Mouse (Mus musculus) heart, embryonic 11.5 days (tissue): ENCODE results near the gene Dock6. TPM values are rescaled to one million over a fixed set of nuclear protein-coding genes. Genes with fewer than 3 reads are reported as not detected.
"Not testable (repeated sequence)": the region's sequence is repeated elsewhere in the genome, so short reads cannot be mapped to it uniquely, and the experiment has no call there.

Experiments used
- ATAC-seq: fragments of 200-750 bp; cut with Nextera tagmentation; replicated peaks from 2 replicates; pipeline ENCODE4 v1.8.0; 2017; ENCODE audit warnings: moderate library complexity; ENCODE audit not compliant: insufficient number of reproducible peaks, low FRiP score, low TSS enrichment
- H3K27ac ChIP-seq: fragments of 300-500 bp; sonication (generic); 2 replicates; pipeline ENCODE4 v1.5.1; 2014; ENCODE audit warnings: mild to moderate bottlenecking, low read depth, low read length
- H3K27me3 ChIP-seq: fragments of 300-500 bp; sonication (generic); 2 replicates; pipeline ENCODE4 v1.6.1; 2014; ENCODE audit warnings: mild to moderate bottlenecking, low read length, mixed read lengths; ENCODE audit not compliant: control insufficient read depth, insufficient read depth
- H3K36me3 ChIP-seq: fragments of 300-500 bp; sonication (generic); 2 replicates; pipeline ENCODE4 v1.6.1; 2014; ENCODE audit warnings: mild to moderate bottlenecking, low read length, moderate library complexity, mixed read lengths; ENCODE audit not compliant: control insufficient read depth, insufficient read depth
- H3K4me1 ChIP-seq: fragments of 300-500 bp; sonication (generic); 2 replicates; pipeline ENCODE4 v1.6.1; 2014; ENCODE audit warnings: low read length; ENCODE audit not compliant: control insufficient read depth, insufficient read depth
- H3K4me2 ChIP-seq: fragments of 300-500 bp; sonication (generic); 2 replicates; pipeline ENCODE4 v1.6.1; 2014; ENCODE audit warnings: mild to moderate bottlenecking, moderate library complexity
- H3K4me3 ChIP-seq: fragments of 300-500 bp; sonication (generic); 2 replicates; pipeline ENCODE4 v1.5.1; 2014; ENCODE audit warnings: low read depth, low read length
- H3K9ac ChIP-seq: fragments of 300-500 bp; sonication (generic); 2 replicates; pipeline ENCODE4 v1.6.1; 2014; ENCODE audit warnings: mild to moderate bottlenecking, low read depth, low read length, moderate library complexity
- H3K9me3 ChIP-seq: fragments of 300-500 bp; sonication (generic); replicated peaks from 2 replicates; pipeline ENCODE4 v1.6.1; 2016; ENCODE audit warnings: low read length; ENCODE audit not compliant: control insufficient read depth
- WGBS: fragments of 180-500 bp; shearing (Covaris S2); extraction: QIAGEN DNeasy Blood & Tissue Kit; methylation state at CpG from one replicate; pipeline ENCODE4 v1.1.7; 2014; ENCODE audit not compliant: insufficient replicate concordance; 5-methylcytosine and 5-hydroxymethylcytosine counted together
- polyA plus RNA-seq: library from polyadenylated mRNA; unstranded; fragments of >200 nt; fragmentation: Nextera tagmentation; extraction: Ambion mirVana; gene quantifications from 2 replicates; pipeline ENCODE4 v1.2.1, GENCODE M21; 2014

The Dock6 gene
- polyA plus RNA-seq, 1 experiment from 2014 or later: 50.1 TPM

DNA sequence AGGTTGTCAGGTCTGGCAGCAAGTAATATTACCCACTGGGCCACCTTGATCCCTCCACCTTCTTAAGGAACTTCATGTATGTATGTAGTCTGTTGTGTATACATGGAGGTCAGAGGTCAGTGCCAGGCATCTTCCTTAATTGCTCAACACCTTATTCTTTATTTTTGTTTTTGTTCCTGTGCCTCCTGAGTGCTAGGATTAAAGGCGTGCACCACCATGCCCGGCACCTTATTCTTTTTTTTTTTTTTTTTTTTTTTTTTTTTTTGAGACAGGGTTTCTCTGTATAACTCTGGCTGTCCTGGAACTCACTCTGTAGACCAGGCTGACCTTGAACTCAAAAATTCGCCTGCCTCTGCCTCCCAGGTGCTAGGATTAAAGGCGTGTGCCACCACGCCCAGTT, 79.0 kb downstream of the Dock6 start:
- not testable (repeated sequence) for ATAC-seq, H3K9ac ChIP-seq, H3K9me3 ChIP-seq, H3K27me3 ChIP-seq, H3K4me2 ChIP-seq, H3K4me3 ChIP-seq, H3K27ac ChIP-seq
- peaks cover 16% of the 10 kb centered on the region for H3K4me1 ChIP-seq
- peaks cover 55% of the 10 kb centered on the region for H3K36me3 ChIP-seq
- WGBS: 74% methylated on average over 5 of the region's 5 CpGs

DNA sequence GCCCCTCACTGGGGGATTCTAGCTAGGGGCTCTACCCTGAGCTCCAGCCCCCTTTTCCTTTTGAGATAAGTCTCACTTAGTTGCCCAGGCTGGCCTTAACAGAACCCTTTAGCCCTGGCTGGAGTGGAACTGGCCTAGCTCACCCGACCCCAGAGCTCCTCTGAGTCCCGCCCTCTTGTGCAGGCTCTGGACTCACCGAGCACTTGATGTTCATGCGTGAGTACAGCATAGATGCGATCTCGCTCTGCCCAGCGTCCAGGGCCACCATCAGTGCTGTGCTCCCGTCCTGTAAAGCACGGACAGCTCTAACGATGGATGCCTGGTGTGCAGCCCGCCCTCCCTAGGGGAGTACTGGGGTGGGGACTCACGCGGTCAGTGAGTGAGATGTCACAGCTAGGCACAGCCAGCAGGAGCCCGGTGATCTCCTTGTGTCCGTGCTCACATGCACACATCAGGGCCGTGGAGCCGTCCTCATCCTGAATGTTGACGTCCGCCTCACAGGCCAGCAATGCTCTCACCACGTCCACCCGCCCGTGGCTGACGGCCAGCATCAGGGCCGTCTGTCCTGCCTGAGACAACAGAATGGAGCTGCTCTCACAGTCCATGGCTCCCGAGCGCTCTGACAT, 82.8 kb downstream of the Dock6 start:
- Histone ChIP-seq H3K36me3 (peaks cover 37% of the 10 kb centered on the region), H3K9me3 (no peaks in the 10 kb centered on the region), H3K4me2 (no peak overlapping the region), H3K4me3 (no peak overlapping the region), H3K4me1 (peaks cover 19% of the 10 kb centered on the region), H3K27me3 (no peaks in the 10 kb centered on the region), H3K9ac (0 out of 2 replicates have a peak overlapping the region, but pooled peaks have one; percentile 43), H3K27ac (peak overlapping the region; percentile 72)
- ATAC-seq: no peak
- 54% methylated on average over 26 of the region's 26 CpGs for WGBS

DNA sequence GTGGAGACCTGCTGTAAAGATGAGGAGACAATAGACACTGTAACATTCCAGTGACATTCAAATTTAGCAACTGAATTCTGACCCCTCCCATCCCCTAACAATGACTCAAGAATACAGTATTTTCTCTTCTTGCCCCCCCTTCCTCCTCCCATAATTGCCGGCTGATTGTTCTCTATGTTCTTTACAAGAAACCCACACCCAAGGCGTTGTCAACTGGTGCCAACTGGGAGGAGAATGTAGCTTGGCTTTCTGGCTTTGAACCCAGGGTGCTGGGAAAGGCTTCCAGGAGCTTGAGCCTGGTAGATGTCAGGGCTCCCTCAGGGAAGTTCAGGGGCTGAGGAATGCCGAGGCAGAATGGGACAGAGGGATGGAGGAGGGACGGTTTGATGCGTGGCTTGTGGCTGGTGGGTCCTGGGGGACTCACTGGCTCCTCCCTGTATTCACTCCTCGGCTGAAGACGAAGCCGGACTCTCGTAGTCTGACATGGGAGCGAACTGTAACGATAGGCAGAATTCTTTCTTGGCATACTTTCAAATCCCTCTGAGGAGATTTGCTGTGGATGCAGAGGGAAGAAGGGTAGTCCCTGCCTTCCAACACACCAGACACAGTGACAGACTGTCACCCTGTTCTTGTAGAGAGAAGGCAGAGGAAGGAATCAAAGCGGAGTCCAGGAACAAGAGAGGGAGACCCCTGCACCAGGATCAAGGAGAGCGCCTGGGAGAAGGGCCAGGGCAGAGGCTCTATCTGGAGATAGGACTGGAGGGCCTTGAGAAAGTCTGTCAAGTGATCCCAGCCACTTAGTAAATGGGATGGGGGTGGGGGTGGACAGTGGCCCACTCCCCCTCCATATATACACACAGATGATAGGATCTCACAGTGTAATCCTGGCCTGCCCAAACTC, 83.7 kb downstream of the Dock6 start:
- Histone ChIP-seq H3K27ac (peak overlapping the region; percentile 72), H3K4me2 (no peak overlapping the region), H3K9ac (peak overlapping the region; percentile 53), H3K4me3 (no peak overlapping the region), H3K36me3 (peaks cover 28% of the 10 kb centered on the region), H3K4me1 (peaks cover 23% of the 10 kb centered on the region), H3K9me3 (no peaks in the 10 kb centered on the region), H3K27me3 (no peaks in the 10 kb centered on the region)
- WGBS: 35% methylated on average over 13 of the region's 13 CpGs
- ATAC-seq: no peak

DNA sequence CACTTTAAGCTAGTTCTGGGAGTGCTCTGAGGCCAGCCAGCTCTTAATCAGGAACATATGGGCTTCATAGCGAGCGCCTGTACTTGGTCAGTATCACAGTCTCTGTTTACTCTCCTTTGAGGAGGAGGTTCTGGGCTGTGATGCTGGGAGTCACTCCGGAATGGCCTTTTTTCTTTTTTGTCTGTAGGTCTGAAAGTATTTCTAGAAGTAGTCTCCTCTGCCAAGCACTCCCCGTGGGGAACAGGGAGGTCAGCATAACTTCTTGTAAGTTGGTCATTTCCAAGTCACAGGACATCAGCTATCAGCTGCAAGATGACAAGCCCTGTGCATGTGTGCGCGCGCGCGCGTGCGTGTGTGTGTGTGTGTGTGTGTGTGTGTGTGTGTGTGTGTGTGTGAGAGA, 84.5 kb downstream of the Dock6 start:
- WGBS: 55% methylated on average over 11 of the region's 11 CpGs
- ATAC-seq: no peak
- peak overlapping the region; percentile 72; the same call in 1 of the 2 replicates for H3K27ac ChIP-seq
- H3K9me3 ChIP-seq: no peaks in the 10 kb centered on the region
- no peak overlapping the region for H3K4me3 ChIP-seq
- H3K4me2 ChIP-seq: no peak overlapping the region
- peaks cover 23% of the 10 kb centered on the region for H3K36me3 ChIP-seq
- no peak overlapping the region for H3K9ac ChIP-seq
- H3K27me3 ChIP-seq: no peaks in the 10 kb centered on the region
- H3K4me1 ChIP-seq: peaks cover 27% of the 10 kb centered on the region

DNA sequence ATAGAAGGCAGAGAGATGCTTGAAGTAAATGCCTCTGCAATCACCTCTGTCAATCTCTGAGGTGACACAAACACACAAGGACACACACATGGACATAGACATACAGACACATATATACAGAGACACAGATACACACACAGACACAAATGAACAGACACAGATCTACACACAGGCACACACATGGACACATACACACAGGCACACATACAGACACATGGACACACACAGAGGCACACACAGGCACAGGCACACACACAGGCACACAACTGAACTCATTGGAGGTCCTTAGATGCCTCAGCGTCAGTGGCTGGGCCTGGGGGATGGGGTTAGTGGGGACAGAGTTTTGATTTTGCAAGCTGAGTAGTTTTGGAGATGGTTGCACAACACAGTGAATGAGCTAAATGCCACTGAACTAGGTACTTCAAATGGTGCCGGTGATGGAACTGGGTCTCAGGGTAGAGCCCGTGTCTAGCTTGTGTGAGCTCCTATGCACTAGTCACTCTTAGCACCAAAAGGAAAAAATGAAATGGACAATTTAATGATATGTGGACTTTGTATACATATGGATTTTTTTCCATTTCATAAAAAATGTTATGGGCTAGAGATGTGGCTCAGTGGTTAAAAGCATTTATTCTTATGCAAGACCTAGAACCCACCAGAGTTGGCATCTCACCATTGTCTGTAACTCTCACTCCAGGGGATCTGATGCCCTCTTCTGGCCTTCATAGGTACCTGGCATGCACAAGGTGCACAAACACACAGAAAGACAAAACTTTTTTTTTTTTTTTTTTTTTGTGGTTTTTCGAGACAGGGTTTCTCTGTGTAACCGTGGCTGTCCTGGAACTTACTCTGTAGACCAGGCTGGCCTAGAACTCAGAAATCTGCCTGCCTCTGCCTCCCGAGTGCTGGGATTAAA, 88.1 kb downstream of the Dock6 start:
- Histone ChIP-seq H3K4me2 (no peak overlapping the region), H3K4me1 (peaks cover 31% of the 10 kb centered on the region), H3K36me3 (peaks cover 9% of the 10 kb centered on the region), H3K9me3 (no peaks in the 10 kb centered on the region), H3K9ac (no peak overlapping the region), H3K4me3 (no peak overlapping the region), H3K27me3 (no peaks in the 10 kb centered on the region), H3K27ac (no peak overlapping the region; the same call in 1 of the 2 replicates)
- WGBS: 90% methylated on average over 6 of the region's 6 CpGs
- ATAC-seq: no peak

DNA sequence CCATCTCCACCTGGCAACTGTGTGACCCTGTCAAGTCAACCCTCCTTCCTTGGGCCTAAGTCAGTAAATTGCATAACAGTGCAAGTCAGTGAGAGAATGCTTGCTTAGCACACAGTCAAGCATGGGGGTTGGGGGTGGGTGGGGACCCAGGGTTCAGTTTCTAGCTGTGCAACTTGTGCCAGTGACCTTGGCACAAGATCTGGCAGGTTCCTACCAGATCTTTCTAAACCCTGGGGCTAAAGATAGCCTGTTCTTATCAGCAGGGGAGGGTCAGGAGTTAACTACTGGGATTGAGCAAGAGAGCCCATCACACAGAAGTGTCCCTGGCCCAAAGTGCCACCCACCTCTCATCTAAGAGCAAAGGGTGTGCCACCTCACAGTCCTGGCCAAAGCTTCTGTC, 90.3 kb downstream of the Dock6 start:
- Histone ChIP-seq H3K36me3 (peaks cover 3% of the 10 kb centered on the region; the same call in 1 of the 2 replicates), H3K4me2 (peak overlapping the region; percentile 16; the same call in 1 of the 2 replicates), H3K4me3 (no peak overlapping the region), H3K9me3 (no peaks in the 10 kb centered on the region), H3K9ac (no peak overlapping the region), H3K27ac (peak overlapping the region; percentile 37), H3K27me3 (no peaks in the 10 kb centered on the region), H3K4me1 (peaks cover 28% of the 10 kb centered on the region)
- no peak for ATAC-seq

DNA sequence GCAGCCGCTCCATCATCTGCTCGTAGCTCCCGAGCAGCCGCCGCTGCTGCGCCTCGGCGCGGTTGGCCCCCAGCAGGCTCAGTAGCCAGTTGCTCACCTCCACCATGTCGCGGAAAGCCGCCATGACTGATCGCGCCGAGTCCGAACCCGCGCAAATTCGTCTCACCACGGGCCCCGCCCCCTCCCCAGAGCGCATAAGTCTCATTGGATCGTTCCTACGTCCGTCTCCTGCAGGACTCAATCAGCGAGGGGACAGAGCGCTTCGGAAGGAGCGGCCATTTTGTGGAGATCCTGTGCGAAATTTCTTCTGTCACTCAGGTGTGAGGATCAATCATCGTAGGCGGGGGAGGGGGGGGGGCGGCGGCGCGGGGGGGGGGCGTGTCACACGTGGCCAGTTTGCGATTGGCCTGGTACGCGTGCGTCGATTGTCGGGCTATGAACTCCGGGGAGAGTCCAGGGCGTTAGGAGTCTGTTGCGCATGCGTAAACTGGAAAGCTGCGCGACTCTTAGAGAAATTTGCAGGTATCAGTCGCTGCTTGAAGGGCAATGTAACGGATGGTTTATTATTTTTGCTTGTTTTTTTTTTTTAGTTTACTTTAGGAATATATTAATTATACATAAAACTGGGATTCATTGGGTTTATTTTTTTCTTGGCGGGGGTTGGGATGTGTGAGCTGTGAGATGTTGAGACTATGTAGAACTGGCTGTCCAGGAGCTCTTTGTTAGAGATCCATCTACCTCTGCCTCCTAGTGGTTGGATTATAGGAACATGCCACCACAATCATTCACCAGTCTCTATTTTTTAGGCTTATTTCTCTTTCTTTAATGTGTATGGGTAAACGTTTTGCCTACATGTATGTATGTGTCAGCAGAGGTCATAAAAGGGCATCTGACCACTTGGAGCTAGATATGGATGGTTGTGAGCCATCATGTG, 92.0 kb downstream of the Dock6 start, which contains the start of gene Spc24:
Spc24 (minus strand) TSS at position 149 of the 934 bp plus-strand sequence.
- WGBS: under 1% methylated on average over 50 of the region's 54 CpGs

More for the DNA sequence above, 92.0 kb downstream of the Dock6 start, which contains the start of gene Spc24:
- peak within 1 kb of the TSS; percentile 87 for H3K9ac ChIP-seq
- H3K4me2 ChIP-seq: peak within 1 kb of the TSS; percentile 89
- H3K27me3 ChIP-seq: no peaks in the 10 kb centered on the region
- ATAC-seq: peak; percentile 92
- peaks cover 6% of the 10 kb centered on the region; the same call in 1 of the 2 replicates for H3K36me3 ChIP-seq
- no peaks in the 10 kb centered on the region for H3K9me3 ChIP-seq
- H3K27ac ChIP-seq: peak within 1 kb of the TSS; percentile 64; the same call in 1 of the 2 replicates
- H3K4me1 ChIP-seq: peaks cover 28% of the 10 kb centered on the region
- H3K4me3 ChIP-seq: peak within 1 kb of the TSS; percentile 90
